Comparison of ENCODE assay signal across 8 mouse cellular contexts in genomic region chr8:72240403-72240763, GRCm38 (mm10). TPM values are rescaled to one million over a fixed set of nuclear protein-coding genes. Genes with fewer than 3 reads are reported as not detected.
DNase-seq lines count a peak whose midpoint lies in the region; ATAC-seq and TF ChIP-seq lines count a peak whose summit lies in the region.

No protein-coding gene starts in this region.

- no peaks in the 10 kb centered on the region for H3K9me3 ChIP-seq in embryonic facial prominence, embryonic 14.5 days (ENCODE audit: control insufficient read depth, low read length)
- H3K9me3 ChIP-seq in intestine, postnatal 0 days (ENCODE audit: control insufficient read depth): no peaks in the 10 kb centered on the region
- H3K9me3 ChIP-seq in neural tube, embryonic 12.5 days: no peaks in the 10 kb centered on the region

- H3K4me2 ChIP-seq in embryonic facial prominence, embryonic 14.5 days (ENCODE audit: low read depth, low read length): peak overlapping the region; percentile 52
- peak overlapping the region; percentile 73 for H3K4me2 ChIP-seq in intestine, postnatal 0 days (replicated peaks; ENCODE audit: low read depth)
- peak overlapping the region; percentile 78 for H3K4me2 ChIP-seq in neural tube, embryonic 12.5 days (replicated peaks)

- intact Hi-C loops in left cerebral cortex, postnatal 10 days (cut with DNase I): loop anchor here (5.0 kb wide), 1 partner anchor 63 kb away; no protein-coding TSS in a partner anchor

- no peaks in the 10 kb centered on the region for H3K36me3 ChIP-seq in embryonic facial prominence, embryonic 14.5 days (ENCODE audit: control insufficient read depth, insufficient read depth, low read length)
- peaks cover 10% of the 10 kb centered on the region; the same call in 1 of the 2 replicates for H3K36me3 ChIP-seq in intestine, postnatal 0 days (ENCODE audit: control insufficient read depth, insufficient read depth)
- peaks cover 8% of the 10 kb centered on the region for H3K36me3 ChIP-seq in neural tube, embryonic 12.5 days

- H3K9ac ChIP-seq in embryonic facial prominence, embryonic 14.5 days (ENCODE audit: low read depth, low read length): peak overlapping the region; percentile 76
- H3K9ac ChIP-seq in intestine, postnatal 0 days (ENCODE audit: low read depth, low read length): peak overlapping the region; percentile 64
- H3K9ac ChIP-seq in neural tube, embryonic 12.5 days: peak overlapping the region; percentile 62

- H3K4me3 ChIP-seq in embryonic facial prominence, embryonic 14.5 days (ENCODE audit: low read depth, low read length): peak overlapping the region; percentile 51
- peak overlapping the region; percentile 80 for H3K4me3 ChIP-seq in intestine, postnatal 0 days (ENCODE audit: low read depth, low read length)
- peak overlapping the region; percentile 64 for H3K4me3 ChIP-seq in neural tube, embryonic 12.5 days

- H3K4me1 ChIP-seq in embryonic facial prominence, embryonic 14.5 days (ENCODE audit: control insufficient read depth, insufficient read depth, low read length): 0 out of 2 replicates have a peak, but pooled peaks cover 3% of the 10 kb centered on the region
- H3K4me1 ChIP-seq in intestine, postnatal 0 days (replicated peaks; ENCODE audit: control insufficient read depth, insufficient read depth, low read length): 0 out of 2 replicates have a peak, but pooled peaks cover 3% of the 10 kb centered on the region
- peaks cover 22% of the 10 kb centered on the region for H3K4me1 ChIP-seq in neural tube, embryonic 12.5 days

- no peak for ATAC-seq in embryonic facial prominence, embryonic 14.5 days (ENCODE audit: low read depth)
- ATAC-seq in intestine, postnatal 0 days: peak; percentile 34
- no peak for ATAC-seq in neural tube, embryonic 12.5 days (ENCODE audit: low FRiP score, low read depth)

- peak; percentile 31 for DNase-seq in layer of hippocampus, adult 9-11 months
- no peak for DNase-seq in layer of hippocampus, adult 8-10 months (ENCODE audit: low spot score in 2 of 2)
- no peak for DNase-seq in embryonic facial prominence, embryonic 14.5 days (ENCODE audit: low spot score)
- no peak for DNase-seq in left cerebral cortex, postnatal 10 days (ENCODE audit: extremely low spot score in 1 of 2, low spot score in 2 of 2)
- DNase-seq in right cerebral cortex, adult 18-20 months: no peak
- no peak for DNase-seq in cerebellum, adult 9-11 months

- H3K27me3 ChIP-seq in embryonic facial prominence, embryonic 14.5 days (replicated peaks; ENCODE audit: control insufficient read depth, insufficient read depth, low read length): no peaks in the 10 kb centered on the region
- H3K27me3 ChIP-seq in intestine, postnatal 0 days (replicated peaks; ENCODE audit: control insufficient read depth, insufficient read depth, low read length): no peaks in the 10 kb centered on the region
- no peaks in the 10 kb centered on the region for H3K27me3 ChIP-seq in neural tube, embryonic 12.5 days (replicated peaks)

- TF ChIP-seq CTCF in intestine, postnatal 0 days (IDR thresholded peaks at IDR 0.05; ENCODE audit: low read depth): no peak

- under 1% methylated on average over 24 of the region's 24 CpGs for WGBS in embryonic facial prominence, embryonic 14.5 days
- under 1% methylated on average over 24 of the region's 24 CpGs for WGBS in intestine, postnatal 0 days
- WGBS in neural tube, embryonic 12.5 days: 1% methylated on average over 24 of the region's 24 CpGs

- H3K27ac ChIP-seq in embryonic facial prominence, embryonic 14.5 days (replicated peaks; ENCODE audit: low read depth, low read length): peak overlapping the region; percentile 95
- H3K27ac ChIP-seq in intestine, postnatal 0 days (ENCODE audit: low read depth, low read length): peak overlapping the region; percentile 91
- H3K27ac ChIP-seq in neural tube, embryonic 12.5 days: peak overlapping the region; percentile 84; the same call in 1 of the 2 replicates

RNA-seq across cellular contexts. Expression of gene Ap1m1, which starts 0.6 kb away (rescaled TPM):
- 10 to 100 TPM; 86.8 to 93.2 (median 91.0) TPM for total RNA-seq in layer of hippocampus, adult 8-10 months (2022)
- 85.2 and 107 TPM in 2 replicates for polyA plus RNA-seq in embryonic facial prominence, embryonic 14.5 days (2014; fragmentation: Nextera tagmentation; extraction: Ambion mirVana)
- 54.0 and 56.9 TPM in 2 replicates for polyA plus RNA-seq in intestine, postnatal 0 days (2015; fragmentation: Nextera tagmentation; extraction: Ambion mirVana)
- polyA plus RNA-seq in neural tube, embryonic 12.5 days (2016; fragmentation: Nextera tagmentation; extraction: Ambion mirVana): 206 and 207 TPM in 2 replicates
- total RNA-seq in left cerebral cortex, postnatal 10 days (2021): 100 to 1,000 TPM; 115 to 119 TPM

RNA-seq across cellular contexts. Expression of gene Fam32a, which starts 20.9 kb away (rescaled TPM):
- total RNA-seq in layer of hippocampus, adult 8-10 months (2022): 10 to 100 TPM; 53.1 to 64.6 (median 56.2) TPM
- 57.6 and 59.0 TPM in 2 replicates for polyA plus RNA-seq in embryonic facial prominence, embryonic 14.5 days (2014; fragmentation: Nextera tagmentation; extraction: Ambion mirVana)
- polyA plus RNA-seq in intestine, postnatal 0 days (2015; fragmentation: Nextera tagmentation; extraction: Ambion mirVana): 54.1 and 54.3 TPM in 2 replicates
- polyA plus RNA-seq in neural tube, embryonic 12.5 days (2016; fragmentation: Nextera tagmentation; extraction: Ambion mirVana): 83.4 and 88.8 TPM in 2 replicates
- total RNA-seq in left cerebral cortex, postnatal 10 days (2021): 10 to 100 TPM; 54.0 to 59.4 TPM

RNA-seq across cellular contexts. Expression of gene Gm11034, which starts 26.9 kb away (rescaled TPM):
- total RNA-seq in layer of hippocampus, adult 8-10 months (2022): not detected
- polyA plus RNA-seq in embryonic facial prominence, embryonic 14.5 days (2014; fragmentation: Nextera tagmentation; extraction: Ambion mirVana): not detected in 2 replicates
- polyA plus RNA-seq in intestine, postnatal 0 days (2015; fragmentation: Nextera tagmentation; extraction: Ambion mirVana): not detected in 2 replicates
- not detected in 2 replicates for polyA plus RNA-seq in neural tube, embryonic 12.5 days (2016; fragmentation: Nextera tagmentation; extraction: Ambion mirVana)
- not detected for total RNA-seq in left cerebral cortex, postnatal 10 days (2021)

RNA-seq across cellular contexts. Expression of gene Cib3, which starts 27.7 kb away (rescaled TPM):
- total RNA-seq in layer of hippocampus, adult 8-10 months (2022): under 1 TPM in 1 of 4 experiments, not detected in 3; 0.14 TPM
- polyA plus RNA-seq in embryonic facial prominence, embryonic 14.5 days (2014; fragmentation: Nextera tagmentation; extraction: Ambion mirVana): 0.39 TPM in 1 of 2 replicates, not detected in the other
- 0.16 and 0.27 TPM in 2 replicates for polyA plus RNA-seq in intestine, postnatal 0 days (2015; fragmentation: Nextera tagmentation; extraction: Ambion mirVana)
- not detected in 2 replicates for polyA plus RNA-seq in neural tube, embryonic 12.5 days (2016; fragmentation: Nextera tagmentation; extraction: Ambion mirVana)
- total RNA-seq in left cerebral cortex, postnatal 10 days (2021): not detected

RNA-seq across cellular contexts. Expression of gene Hsh2d, which starts 50.9 kb away (rescaled TPM):
- total RNA-seq in layer of hippocampus, adult 8-10 months (2022): under 1 TPM in 1 of 4 experiments, not detected in 3; 0.31 TPM
- 0.08 TPM in 1 of 2 replicates, not detected in the other for polyA plus RNA-seq in embryonic facial prominence, embryonic 14.5 days (2014; fragmentation: Nextera tagmentation; extraction: Ambion mirVana)
- 3.6 and 4.0 TPM in 2 replicates for polyA plus RNA-seq in intestine, postnatal 0 days (2015; fragmentation: Nextera tagmentation; extraction: Ambion mirVana)
- 0.22 TPM in 1 of 2 replicates, not detected in the other for polyA plus RNA-seq in neural tube, embryonic 12.5 days (2016; fragmentation: Nextera tagmentation; extraction: Ambion mirVana)
- not detected for total RNA-seq in left cerebral cortex, postnatal 10 days (2021)
